Mouse (Mus musculus): ENCODE results near the gene Ino80. TPM values are rescaled to one million over a fixed set of nuclear protein-coding genes. Genes with fewer than 3 reads are reported as not detected.

Gene Ino80
- total and polyA plus RNA-seq, 3 experiments = 5.1 to 9.7 (median 9.5) TPM

DNA sequence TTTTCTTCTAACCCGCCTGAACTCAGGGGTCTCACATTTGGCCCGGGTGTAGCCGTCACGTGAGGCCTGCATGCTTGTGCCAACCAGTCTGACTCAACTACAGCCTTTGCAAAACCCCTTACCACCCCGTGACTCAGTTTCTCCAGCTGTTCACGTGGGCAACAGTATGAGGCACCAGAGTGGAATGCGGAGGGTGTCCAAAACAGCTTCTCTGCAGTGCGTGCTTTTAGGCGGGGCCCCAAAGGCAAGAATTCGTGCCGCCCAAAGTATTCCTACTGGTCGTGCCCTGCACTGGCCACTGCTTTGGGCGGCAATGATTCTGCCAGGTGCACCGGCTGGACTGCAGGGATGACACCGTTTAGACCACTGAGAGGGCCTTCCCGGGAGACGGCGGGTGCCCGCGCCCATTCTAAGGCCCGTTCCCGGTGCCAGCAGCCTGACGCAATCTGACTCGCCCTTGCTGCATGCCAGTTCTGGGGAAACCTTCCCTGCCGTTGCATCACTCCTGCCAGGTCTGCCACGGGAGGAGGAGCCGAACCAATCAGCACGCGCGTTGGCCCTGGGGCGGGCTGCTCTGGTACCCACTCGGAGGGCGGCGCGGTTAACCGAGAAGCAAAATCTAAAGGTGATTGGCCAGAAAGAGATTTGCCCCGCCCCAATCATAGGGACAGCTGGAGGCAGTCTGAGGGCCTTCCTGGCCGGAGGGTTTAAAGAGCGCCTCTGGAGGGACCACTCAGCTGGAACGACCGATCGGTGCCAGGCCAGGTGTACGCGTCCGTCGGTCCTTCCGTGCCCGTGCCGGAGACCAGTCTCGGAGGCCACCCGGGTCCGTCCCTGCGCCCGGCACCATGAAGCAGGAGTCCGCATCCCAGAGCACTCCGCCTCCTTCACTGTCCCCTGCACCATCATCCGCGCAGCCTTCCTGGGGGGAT lies 126.7 kb downstream of the Ino80 start, which contains the start of gene Chac1:
Gene Chac1 (plus strand): TSS at position 675 of the 932 bp plus-strand sequence.
- 8% methylated on average over 58 of the region's 58 CpGs for WGBS
- no peak for TF ChIP-seq CTCF (IDR thresholded peaks at IDR 0.05)
- TF ChIP-seq POLR2A (IDR thresholded peaks at IDR 0.05; ENCODE audit: insufficient read depth, low read depth, low read length) = peak; percentile 40; the same call in 1 of the 2 replicates
- peak; percentile 46; the same call in 1 of the 2 replicates for TF ChIP-seq EP300 (IDR thresholded peaks at IDR 0.05; ENCODE audit: insufficient read depth, low read depth, low read length)
- peak within 1 kb of the TSS; percentile 57 for H3K27ac ChIP-seq
- H3K4me1 ChIP-seq (ENCODE audit: control insufficient read depth, insufficient read depth, low read length) = peaks cover 4% of the 10 kb centered on the region
- intact Hi-C loops (cut with DNase I) = no loop called here
- H3K36me3 ChIP-seq (ENCODE audit: control insufficient read depth, insufficient read depth, low read length) = no peaks in the 10 kb centered on the region
- DNase-seq = peak; percentile 79 to 89
- H3K4me3 ChIP-seq = peak within 1 kb of the TSS; percentile 50
- H3K9ac ChIP-seq (ENCODE audit: low read depth, low read length) = peak within 1 kb of the TSS; percentile 72
- H3K79me2 ChIP-seq (replicated peaks; ENCODE audit: control insufficient read depth, insufficient read depth, low read length) = no peaks in the 10 kb centered on the region
- no peaks in the 10 kb centered on the region for H3K27me3 ChIP-seq (ENCODE audit: control insufficient read depth, insufficient read depth, low read length)

- no peak for TF ChIP-seq EP300 (IDR thresholded peaks at IDR 0.05; ENCODE audit: insufficient read depth, low read depth, low read length)
- no peak for TF ChIP-seq CTCF (IDR thresholded peaks at IDR 0.05)
- no peak for TF ChIP-seq POLR2A (IDR thresholded peaks at IDR 0.05; ENCODE audit: insufficient read depth, low read depth, low read length)
Observed at GRCm38 (mm10) chr2:119344537-119345138, 132.8 kb downstream of the Ino80 start.

GRCm38 (mm10) chr2:119337425-119338265 lies 139.8 kb downstream of the Ino80 start:
- H3K79me2 ChIP-seq (replicated peaks; ENCODE audit: control insufficient read depth, insufficient read depth, low read length) = no peaks in the 10 kb centered on the region
- TF ChIP-seq CTCF (IDR thresholded peaks at IDR 0.05) (peak; percentile 100; the same call in 1 of the 2 replicates), POLR2A (IDR thresholded peaks at IDR 0.05; ENCODE audit: insufficient read depth, low read depth, low read length) (peak; percentile 51; the same call in 1 of the 2 replicates), EP300 (IDR thresholded peaks at IDR 0.05; ENCODE audit: insufficient read depth, low read depth, low read length) (peak; percentile 54; the same call in 1 of the 2 replicates)
- intact Hi-C loops (cut with DNase I) = loop anchor here (1.0 to 2.0 kb wide), 3 partner anchors 23 to 77 kb away; no protein-coding TSS in a partner anchor
- peaks cover 9% of the 10 kb centered on the region for H3K4me1 ChIP-seq (ENCODE audit: control insufficient read depth, insufficient read depth, low read length)
- H3K9ac ChIP-seq (ENCODE audit: low read depth, low read length) = peak overlapping the region; percentile 62
- 5% methylated on average over 60 of the region's 60 CpGs for WGBS
- peak overlapping the region; percentile 90 for H3K27ac ChIP-seq
- peaks cover 11% of the 10 kb centered on the region for H3K36me3 ChIP-seq (ENCODE audit: control insufficient read depth, insufficient read depth, low read length)
- DNase-seq = peak; percentile 94 to 96
- no peaks in the 10 kb centered on the region for H3K27me3 ChIP-seq (ENCODE audit: control insufficient read depth, insufficient read depth, low read length)
- peak overlapping the region; percentile 51 for H3K4me3 ChIP-seq

More at GRCm38 (mm10) chr2:119344537-119345138, 132.8 kb downstream of the Ino80 start:
- no peak overlapping the region for H3K9ac ChIP-seq (ENCODE audit: low read depth, low read length)
- intact Hi-C loops (cut with DNase I) = loop anchor here (5.0 kb wide), 1 partner anchor 33 kb away; no protein-coding TSS in a partner anchor
- no peaks in the 10 kb centered on the region for H3K36me3 ChIP-seq (ENCODE audit: control insufficient read depth, insufficient read depth, low read length)
- H3K79me2 ChIP-seq (replicated peaks; ENCODE audit: control insufficient read depth, insufficient read depth, low read length) = no peaks in the 10 kb centered on the region
- DNase-seq = no peak
- H3K27ac ChIP-seq = peak overlapping the region; percentile 49
- no peaks in the 10 kb centered on the region for H3K27me3 ChIP-seq (ENCODE audit: control insufficient read depth, insufficient read depth, low read length)
- 31% methylated on average over 6 of the region's 6 CpGs for WGBS
- H3K4me1 ChIP-seq (ENCODE audit: control insufficient read depth, insufficient read depth, low read length) = peaks cover 4% of the 10 kb centered on the region
- no peak overlapping the region for H3K4me3 ChIP-seq

DNA sequence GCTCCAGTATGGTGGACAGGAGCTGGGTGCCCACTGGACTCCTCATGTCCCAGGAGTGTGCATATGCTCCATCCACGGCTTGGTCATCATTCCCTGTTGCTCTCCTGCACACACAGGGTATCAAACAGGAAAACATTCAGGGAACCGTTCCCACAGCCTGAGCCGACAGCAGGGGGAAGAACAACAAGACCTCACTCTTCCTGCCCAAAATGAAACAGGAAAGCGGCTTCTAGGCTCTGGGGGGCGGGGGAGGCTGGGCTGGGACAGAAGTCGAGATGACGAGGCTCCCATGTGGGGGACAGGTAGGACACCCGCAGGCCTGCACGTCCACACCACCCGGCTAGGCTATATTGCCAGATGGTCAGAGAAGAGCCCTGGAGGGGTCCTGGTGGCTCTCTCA lies 141.0 kb downstream of the Ino80 start:
- TF ChIP-seq CTCF (IDR thresholded peaks at IDR 0.05) = 0 out of 2 replicates have a peak, but pooled peaks have one; percentile 5
- TF ChIP-seq EP300 (IDR thresholded peaks at IDR 0.05; ENCODE audit: insufficient read depth, low read depth, low read length) = peak; percentile 89
- peak; percentile 45; the same call in 1 of the 2 replicates for TF ChIP-seq POLR2A (IDR thresholded peaks at IDR 0.05; ENCODE audit: insufficient read depth, low read depth, low read length)
- peak; percentile 61 to 67 for DNase-seq
- peaks cover 9% of the 10 kb centered on the region for H3K4me1 ChIP-seq (ENCODE audit: control insufficient read depth, insufficient read depth, low read length)
- peaks cover 11% of the 10 kb centered on the region for H3K36me3 ChIP-seq (ENCODE audit: control insufficient read depth, insufficient read depth, low read length)
- WGBS = 51% methylated on average over 10 of the region's 10 CpGs
- H3K9ac ChIP-seq (ENCODE audit: low read depth, low read length) = peak overlapping the region; percentile 13
- no peaks in the 10 kb centered on the region for H3K27me3 ChIP-seq (ENCODE audit: control insufficient read depth, insufficient read depth, low read length)
- H3K4me3 ChIP-seq = peak overlapping the region; percentile 23
- H3K79me2 ChIP-seq (replicated peaks; ENCODE audit: control insufficient read depth, insufficient read depth, low read length) = no peaks in the 10 kb centered on the region
- peak overlapping the region; percentile 90 for H3K27ac ChIP-seq
- intact Hi-C loops (cut with DNase I) = loop anchor here (1.0 to 2.0 kb wide), 3 partner anchors 9 to 75 kb away; no protein-coding TSS in a partner anchor

DNA sequence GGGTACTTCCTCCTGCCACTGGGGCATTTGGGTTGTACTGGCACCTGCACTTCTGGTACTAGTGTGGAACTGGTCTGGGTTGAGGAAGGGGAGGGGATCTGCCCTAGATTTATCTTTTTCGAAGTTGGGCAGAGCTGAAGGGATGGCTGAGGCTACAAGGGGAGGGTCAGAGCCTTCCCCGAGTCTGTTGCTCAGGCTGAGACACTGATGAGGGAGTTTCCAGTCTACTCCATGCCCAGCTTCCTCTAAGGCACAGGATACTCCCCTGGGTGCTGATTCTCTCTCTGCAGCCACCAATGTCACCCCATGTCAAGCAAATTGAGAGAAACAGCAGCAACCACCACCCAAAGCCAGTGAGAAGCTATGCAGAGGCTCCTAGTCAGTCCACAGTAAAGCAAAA lies 141.5 kb downstream of the Ino80 start:
- Histone ChIP-seq H3K9ac (ENCODE audit: low read depth, low read length) (peak overlapping the region; percentile 13), H3K27me3 (ENCODE audit: control insufficient read depth, insufficient read depth, low read length) (no peaks in the 10 kb centered on the region), H3K4me1 (ENCODE audit: control insufficient read depth, insufficient read depth, low read length) (peaks cover 9% of the 10 kb centered on the region), H3K79me2 (replicated peaks; ENCODE audit: control insufficient read depth, insufficient read depth, low read length) (no peaks in the 10 kb centered on the region), H3K27ac (peak overlapping the region; percentile 90), H3K36me3 (ENCODE audit: control insufficient read depth, insufficient read depth, low read length) (peaks cover 16% of the 10 kb centered on the region), H3K4me3 (peak overlapping the region; percentile 19)
- no peak for TF ChIP-seq EP300 (IDR thresholded peaks at IDR 0.05; ENCODE audit: insufficient read depth, low read depth, low read length)
- no peak for TF ChIP-seq POLR2A (IDR thresholded peaks at IDR 0.05; ENCODE audit: insufficient read depth, low read depth, low read length)
- no peak for TF ChIP-seq CTCF (IDR thresholded peaks at IDR 0.05)
- intact Hi-C loops (cut with DNase I) = loop anchor here (1.0 to 2.0 kb wide), 3 partner anchors 9 to 75 kb away; no protein-coding TSS in a partner anchor
- WGBS = 32% methylated on average over 2 of the region's 2 CpGs
- DNase-seq = no peak
